Mouse (Mus musculus) MEL-GATA-1-ER (cell line): Measurements from ENCODE around the gene Nupr1l.
A peak's percentile ranks its signal among the peaks of the same experiment; 100 is the strongest.
"Not testable (repeated sequence)": the region's sequence is repeated elsewhere in the genome, so short reads cannot be mapped to it uniquely, and the experiment has no call there.

Source experiments
- DNase-seq: peaks from one replicate; pipeline ENCODE4 v3.0.0-alpha.2; 2012; ENCODE audit warnings: low read depth; ENCODE audit errors: extremely low read depth

Nupr1l gene

GRCm38 (mm10) chr5:129915491-129915890, 7.2 kb downstream of the Nupr1l start:
- DNase-seq: not testable (repeated sequence)

- no peak for DNase-seq
Observed at GRCm38 (mm10) chr5:129918065-129918651, 9.8 kb downstream of the Nupr1l start.

GRCm38 (mm10) chr5:129918752-129919151, 10.4 kb downstream of the Nupr1l start:
- DNase-seq: no peak

- DNase-seq: no peak
Observed at GRCm38 (mm10) chr5:129919320-129919719, 11.0 kb downstream of the Nupr1l start.

GRCm38 (mm10) chr5:129921972-129922371, 13.6 kb downstream of the Nupr1l start:
- DNase-seq: no peak

GRCm38 (mm10) chr5:129924820-129925452, 16.6 kb downstream of the Nupr1l start:
- no peak for DNase-seq

- DNase-seq: no peak
Observed at GRCm38 (mm10) chr5:129925933-129926332, 17.6 kb downstream of the Nupr1l start.

- DNase-seq: no peak
Observed at GRCm38 (mm10) chr5:129929924-129930855, 21.9 kb downstream of the Nupr1l start.

GRCm38 (mm10) chr5:129936941-129937340, 28.6 kb downstream of the Nupr1l start:
- DNase-seq: no peak

- DNase-seq: no peak
Observed at GRCm38 (mm10) chr5:129940281-129940680, 31.9 kb downstream of the Nupr1l start.

- DNase-seq: peak; percentile 81
Observed at GRCm38 (mm10) chr5:129940736-129941494, 32.6 kb downstream of the Nupr1l start.

GRCm38 (mm10) chr5:129941495-129942045, 33.2 kb downstream of the Nupr1l start, which contains the start of gene Vkorc1l1:
Vkorc1l1 (plus strand) TSS chr5:129941970.
- DNase-seq: peak; percentile 86

GRCm38 (mm10) chr5:129942073-129942939, 34.0 kb downstream of the Nupr1l start:
- peak; percentile 46 for DNase-seq

GRCm38 (mm10) chr5:129943402-129943801, 35.1 kb downstream of the Nupr1l start:
- no peak for DNase-seq

GRCm38 (mm10) chr5:129947528-129948033, 39.2 kb downstream of the Nupr1l start:
- peak; percentile 26 for DNase-seq

GRCm38 (mm10) chr5:129952143-129952542, 43.8 kb downstream of the Nupr1l start:
- DNase-seq: peak; percentile 26

- DNase-seq: peak; percentile 67
Observed at GRCm38 (mm10) chr5:129954473-129955254, 46.3 kb downstream of the Nupr1l start.

GRCm38 (mm10) chr5:129955792-129956191, 47.5 kb downstream of the Nupr1l start:
- peak; percentile 20 for DNase-seq

GRCm38 (mm10) chr5:129963224-129963623, 54.9 kb downstream of the Nupr1l start:
- no peak for DNase-seq
